Mouse (Mus musculus): ENCODE data around the gene Camk1d. TPM values are rescaled to one million over a fixed set of nuclear protein-coding genes. Genes with fewer than 3 reads are reported as not detected.

Gene Camk1d
- polyA plus RNA-seq, 1 experiment from 2014 or later, result 2.0 TPM

- no peak overlapping the region for H3K4me3 ChIP-seq (ENCODE audit: low read depth, low read length)
- no peak for ATAC-seq
- peaks cover 5% of the 10 kb centered on the region; the same call in 1 of the 2 replicates for H3K36me3 ChIP-seq (replicated peaks; ENCODE audit: insufficient read depth, low read length)
- TF ChIP-seq EP300 (IDR thresholded peaks at IDR 0.05; ENCODE audit: low read depth), result no peak
- TF ChIP-seq CTCF (IDR thresholded peaks at IDR 0.05; ENCODE audit: low read depth), result no peak
- DNase-seq, result no peak
- H3K4me2 ChIP-seq (ENCODE audit: low read depth, low read length), result no peak overlapping the region
- H3K9me3 ChIP-seq (ENCODE audit: low read length), result no peaks in the 10 kb centered on the region
- no peak overlapping the region for H3K9ac ChIP-seq (replicated peaks)
- no peak overlapping the region for H3K27ac ChIP-seq (ENCODE audit: low read depth)
- H3K4me1 ChIP-seq (ENCODE audit: insufficient read depth), result no peaks in the 10 kb centered on the region
- H3K27me3 ChIP-seq (ENCODE audit: insufficient read depth, low read length), result no peaks in the 10 kb centered on the region
- WGBS (ENCODE audit: insufficient replicate concordance), result 83% methylated on average over 10 of the region's 10 CpGs
Observed at GRCm38 (mm10) chr2:5298071-5298470, 416.2 kb downstream of the Camk1d start.

GRCm38 (mm10) chr2:5296749-5297545 is 417.4 kb downstream of the Camk1d start:
- Histone ChIP-seq H3K9ac (replicated peaks) (no peak overlapping the region), H3K27me3 (ENCODE audit: insufficient read depth, low read length) (no peaks in the 10 kb centered on the region), H3K4me2 (ENCODE audit: low read depth, low read length) (no peak overlapping the region), H3K4me3 (ENCODE audit: low read depth, low read length) (no peak overlapping the region), H3K27ac (ENCODE audit: low read depth) (no peak overlapping the region), H3K4me1 (ENCODE audit: insufficient read depth) (no peaks in the 10 kb centered on the region), H3K36me3 (replicated peaks; ENCODE audit: insufficient read depth, low read length) (peaks cover 5% of the 10 kb centered on the region; the same call in 1 of the 2 replicates), H3K9me3 (ENCODE audit: low read length) (no peaks in the 10 kb centered on the region)
- no peak for TF ChIP-seq CTCF (IDR thresholded peaks at IDR 0.05; ENCODE audit: low read depth)
- TF ChIP-seq EP300 (IDR thresholded peaks at IDR 0.05; ENCODE audit: low read depth), result no peak
- DNase-seq, result no peak
- no peak for ATAC-seq
- 81% methylated on average over 11 of the region's 11 CpGs for WGBS (ENCODE audit: insufficient replicate concordance)

GRCm38 (mm10) chr2:5295098-5295497 is 419.2 kb downstream of the Camk1d start:
- DNase-seq (no peak), ATAC-seq (no peak)
- Histone ChIP-seq H3K9me3 (ENCODE audit: low read length) (no peaks in the 10 kb centered on the region), H3K36me3 (replicated peaks; ENCODE audit: insufficient read depth, low read length) (no peaks in the 10 kb centered on the region; the same call in 1 of the 2 replicates), H3K27me3 (ENCODE audit: insufficient read depth, low read length) (no peaks in the 10 kb centered on the region), H3K4me1 (ENCODE audit: insufficient read depth) (no peaks in the 10 kb centered on the region), H3K4me2 (ENCODE audit: low read depth, low read length) (no peak overlapping the region), H3K4me3 (ENCODE audit: low read depth, low read length) (no peak overlapping the region), H3K9ac (replicated peaks) (no peak overlapping the region), H3K27ac (ENCODE audit: low read depth) (no peak overlapping the region)
- TF ChIP-seq CTCF (IDR thresholded peaks at IDR 0.05; ENCODE audit: low read depth), result no peak
- TF ChIP-seq EP300 (IDR thresholded peaks at IDR 0.05; ENCODE audit: low read depth), result no peak

- Histone ChIP-seq H3K27ac (ENCODE audit: low read depth) (no peak overlapping the region), H3K9ac (replicated peaks) (no peak overlapping the region), H3K4me2 (ENCODE audit: low read depth, low read length) (no peak overlapping the region), H3K36me3 (replicated peaks; ENCODE audit: insufficient read depth, low read length) (no peaks in the 10 kb centered on the region; the same call in 1 of the 2 replicates), H3K27me3 (ENCODE audit: insufficient read depth, low read length) (no peaks in the 10 kb centered on the region), H3K9me3 (ENCODE audit: low read length) (no peaks in the 10 kb centered on the region), H3K4me3 (ENCODE audit: low read depth, low read length) (no peak overlapping the region), H3K4me1 (ENCODE audit: insufficient read depth) (no peaks in the 10 kb centered on the region)
- DNase-seq, result no peak
- no peak for ATAC-seq
- WGBS (ENCODE audit: insufficient replicate concordance), result 57% methylated on average over 5 of the region's 5 CpGs
- TF ChIP-seq EP300 (IDR thresholded peaks at IDR 0.05; ENCODE audit: low read depth), result no peak
- no peak for TF ChIP-seq CTCF (IDR thresholded peaks at IDR 0.05; ENCODE audit: low read depth)
Observed at GRCm38 (mm10) chr2:5294451-5294850, 419.9 kb downstream of the Camk1d start.

GRCm38 (mm10) chr2:5288593-5288992 is 425.7 kb downstream of the Camk1d start:
- DNase-seq (no peak), ATAC-seq (no peak)
- no peaks in the 10 kb centered on the region for H3K9me3 ChIP-seq (ENCODE audit: low read length)
- no peaks in the 10 kb centered on the region for H3K4me1 ChIP-seq (ENCODE audit: insufficient read depth)
- H3K36me3 ChIP-seq (replicated peaks; ENCODE audit: insufficient read depth, low read length), result no peaks in the 10 kb centered on the region
- H3K4me3 ChIP-seq (ENCODE audit: low read depth, low read length), result no peak overlapping the region
- 58% methylated on average over 4 of the region's 4 CpGs for WGBS (ENCODE audit: insufficient replicate concordance)
- TF ChIP-seq CTCF (IDR thresholded peaks at IDR 0.05; ENCODE audit: low read depth) (no peak), EP300 (IDR thresholded peaks at IDR 0.05; ENCODE audit: low read depth) (no peak)
- H3K4me2 ChIP-seq (ENCODE audit: low read depth, low read length), result no peak overlapping the region
- no peak overlapping the region for H3K27ac ChIP-seq (ENCODE audit: low read depth)
- no peaks in the 10 kb centered on the region for H3K27me3 ChIP-seq (ENCODE audit: insufficient read depth, low read length)
- H3K9ac ChIP-seq (replicated peaks), result no peak overlapping the region

- no peak overlapping the region for H3K4me3 ChIP-seq (ENCODE audit: low read depth, low read length)
- H3K27me3 ChIP-seq (ENCODE audit: insufficient read depth, low read length), result no peaks in the 10 kb centered on the region
- H3K27ac ChIP-seq (ENCODE audit: low read depth), result no peak overlapping the region
- ATAC-seq, result no peak
- no peak overlapping the region for H3K9ac ChIP-seq (replicated peaks)
- H3K4me1 ChIP-seq (ENCODE audit: insufficient read depth), result no peaks in the 10 kb centered on the region
- H3K4me2 ChIP-seq (ENCODE audit: low read depth, low read length), result no peak overlapping the region
- DNase-seq, result peak; percentile 6
- H3K36me3 ChIP-seq (replicated peaks; ENCODE audit: insufficient read depth, low read length), result no peaks in the 10 kb centered on the region
- no peaks in the 10 kb centered on the region for H3K9me3 ChIP-seq (ENCODE audit: low read length)
- 82% methylated on average over 3 of the region's 3 CpGs for WGBS (ENCODE audit: insufficient replicate concordance)
- TF ChIP-seq EP300 (IDR thresholded peaks at IDR 0.05; ENCODE audit: low read depth) (no peak), CTCF (IDR thresholded peaks at IDR 0.05; ENCODE audit: low read depth) (no peak)
Observed at GRCm38 (mm10) chr2:5287044-5287380, 427.3 kb downstream of the Camk1d start.
